Mouse (Mus musculus) urinary bladder, postnatal 25 days (tissue): ENCODE results near the gene Pan2.

Experiments used
- DNase-seq: peaks from one replicate; pipeline ENCODE4 v3.0.0; 2022; ENCODE audit warnings: low spot score

Gene Pan2

GRCm38 (mm10) chr10:128336597-128336996 is 33.5 kb downstream of the Pan2 start:
- no peak for DNase-seq

- DNase-seq = peak; percentile 96
These were observed 34.4 kb downstream of the Pan2 start, which contains the start of gene Cs for GRCm38 (mm10) chr10:128337306-128338181. Cs (plus strand) TSS chr10:128337734.

- DNase-seq = no peak
These were observed 35.3 kb downstream of the Pan2 start for GRCm38 (mm10) chr10:128338415-128338814.

GRCm38 (mm10) chr10:128338948-128339347 is 35.8 kb downstream of the Pan2 start:
- DNase-seq = no peak

- no peak for DNase-seq
These were observed 37.1 kb downstream of the Pan2 start for GRCm38 (mm10) chr10:128340257-128340656.

GRCm38 (mm10) chr10:128343436-128343835 is 40.3 kb downstream of the Pan2 start:
- DNase-seq = no peak

GRCm38 (mm10) chr10:128344568-128345275 is 41.6 kb downstream of the Pan2 start:
- peak; percentile 63 for DNase-seq

- DNase-seq = no peak
These were observed 44.4 kb downstream of the Pan2 start for GRCm38 (mm10) chr10:128347541-128347940.

- peak; percentile 53 for DNase-seq
These were observed 55.7 kb downstream of the Pan2 start for GRCm38 (mm10) chr10:128358796-128359195.

GRCm38 (mm10) chr10:128359226-128359625 is 56.1 kb downstream of the Pan2 start:
- no peak for DNase-seq

GRCm38 (mm10) chr10:128361836-128362235 is 58.7 kb downstream of the Pan2 start:
- no peak for DNase-seq

- DNase-seq = no peak
These were observed 59.4 kb downstream of the Pan2 start for GRCm38 (mm10) chr10:128362568-128362967.

GRCm38 (mm10) chr10:128367899-128368401 is 64.8 kb downstream of the Pan2 start:
- DNase-seq = no peak

- DNase-seq = peak; percentile 81
These were observed 65.5 kb downstream of the Pan2 start, which contains the start of gene Coq10a for GRCm38 (mm10) chr10:128368402-128369217. Coq10a (minus strand) TSS chr10:128368997.

GRCm38 (mm10) chr10:128369218-128369543 is 66.0 kb downstream of the Pan2 start:
- DNase-seq = no peak

GRCm38 (mm10) chr10:128369599-128369998 is 66.5 kb downstream of the Pan2 start:
- DNase-seq = no peak

GRCm38 (mm10) chr10:128370021-128370420 is 66.9 kb downstream of the Pan2 start:
- DNase-seq = no peak

GRCm38 (mm10) chr10:128370601-128371000 is 67.5 kb downstream of the Pan2 start:
- no peak for DNase-seq
